Mouse (Mus musculus): ENCODE data around the gene Tbc1d16. TPM values are rescaled to one million over a fixed set of nuclear protein-coding genes. Genes with fewer than 3 reads are reported as not detected.
"Not testable (repeated sequence)": the region's sequence is repeated elsewhere in the genome, so short reads cannot be mapped to it uniquely, and the experiment has no call there.

Gene Tbc1d16
- total RNA-seq, 1 experiment from 2014 or later: 4.3 TPM

DNA sequence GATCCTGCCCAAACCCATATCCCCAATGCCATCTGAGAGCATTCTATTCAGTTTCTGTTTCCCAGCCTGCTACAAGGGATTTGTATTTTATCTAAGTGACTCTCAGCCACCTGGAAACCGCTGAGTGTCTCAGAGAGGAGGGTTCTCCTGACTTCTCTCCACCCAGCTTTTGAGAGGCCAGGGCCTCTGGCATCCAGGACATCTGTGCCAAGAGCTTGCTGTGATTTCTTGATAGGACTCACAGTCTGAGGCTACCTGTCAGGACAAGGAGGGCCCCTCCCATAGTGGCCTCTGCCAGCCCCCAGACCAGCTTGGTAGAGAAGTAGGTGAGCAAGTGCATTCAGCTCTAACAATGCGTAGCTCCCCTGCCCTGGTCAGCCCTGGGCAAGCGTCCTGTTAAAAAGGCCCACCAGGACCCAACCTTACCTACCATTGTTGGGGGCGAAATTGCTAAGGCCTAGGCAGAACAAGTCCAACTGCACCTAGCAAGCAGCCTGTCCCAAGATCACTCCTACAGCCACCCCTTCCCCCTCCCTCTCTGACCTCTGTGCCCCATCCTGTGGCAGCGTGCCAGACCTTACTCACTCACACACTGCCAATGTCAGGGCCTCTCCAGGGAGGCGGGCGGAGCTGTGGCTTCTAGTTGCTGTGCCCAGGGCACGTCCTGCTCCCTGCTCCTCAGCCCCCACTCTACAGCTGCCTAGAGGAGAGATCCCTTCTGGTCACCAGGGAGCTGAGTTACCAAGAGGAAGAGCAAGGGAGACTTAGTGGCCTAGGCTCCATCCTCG lies 100.4 kb downstream of the Tbc1d16 start:
- peak; percentile 69 for ATAC-seq (replicated peaks; ENCODE audit: low read depth, poor library complexity, severe bottlenecking)

DNA sequence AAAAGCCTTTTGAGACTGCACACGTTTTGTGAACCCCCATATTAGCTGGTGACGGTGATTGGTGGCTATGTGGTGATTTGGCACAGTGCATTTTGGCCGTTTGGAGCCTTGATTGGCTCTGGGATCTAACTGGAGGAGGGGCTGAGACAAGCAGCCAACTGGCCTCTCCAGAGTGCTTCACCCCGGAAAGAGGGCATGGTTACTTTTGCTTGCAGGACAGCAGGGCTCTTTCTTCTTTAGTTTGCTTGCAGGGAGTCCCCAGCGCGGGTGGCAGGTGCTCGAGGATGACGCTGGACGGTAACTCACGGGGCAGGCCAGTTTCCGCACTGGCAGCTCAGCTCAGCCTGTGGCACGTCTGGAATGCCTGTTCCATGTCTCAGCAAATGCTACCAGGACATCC lies 101.2 kb downstream of the Tbc1d16 start:
- no peak for ATAC-seq (replicated peaks; ENCODE audit: low read depth, poor library complexity, severe bottlenecking)

DNA sequence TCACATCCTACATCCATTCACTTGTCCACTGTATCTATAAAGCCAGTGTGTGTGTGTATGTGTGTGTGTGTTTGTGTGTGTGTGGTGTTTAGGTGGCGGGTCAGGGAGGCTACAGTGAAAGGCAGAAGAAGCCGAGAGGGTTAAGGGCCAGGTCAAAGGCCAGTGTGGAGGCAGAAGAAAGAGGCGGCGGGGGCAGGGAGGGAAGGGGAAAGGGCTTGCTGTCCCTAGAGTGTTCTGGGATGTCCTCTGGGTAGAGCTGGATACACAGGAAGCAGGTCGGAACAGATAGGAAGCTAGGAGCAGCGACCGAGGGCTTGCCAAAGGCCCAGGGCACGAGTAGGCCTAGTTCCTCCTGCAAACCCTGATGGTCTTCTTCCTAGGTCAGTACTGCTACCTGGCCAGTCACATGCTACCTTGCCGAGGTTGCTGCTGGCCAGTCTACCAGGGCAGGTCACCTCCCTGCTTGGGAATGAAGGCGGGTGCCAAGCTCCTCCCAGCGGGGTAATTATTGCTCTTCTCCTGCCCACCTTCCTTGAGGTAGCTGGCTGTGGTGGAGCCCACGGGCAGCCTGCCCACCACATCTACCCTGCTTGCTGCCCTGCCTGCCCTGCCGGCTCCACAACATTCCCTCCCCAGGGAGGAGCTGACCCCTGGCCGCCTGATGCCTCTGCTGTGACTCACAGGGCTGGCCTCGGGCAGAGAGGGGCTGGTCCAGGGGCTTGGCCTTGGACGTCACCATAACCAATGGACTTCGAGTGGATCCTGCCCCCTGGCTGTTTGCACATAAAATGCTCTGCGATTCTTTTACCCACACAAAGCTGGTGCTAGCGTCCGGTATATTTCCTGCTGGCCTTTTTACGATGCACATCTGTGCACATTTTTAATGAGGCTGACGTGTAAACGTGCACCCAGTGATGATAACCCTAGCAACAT lies 102.1 kb downstream of the Tbc1d16 start:
- peak; percentile 36 for ATAC-seq (replicated peaks; ENCODE audit: low read depth, poor library complexity, severe bottlenecking)

GRCm38 (mm10) chr11:119124536-119124935 lies 103.8 kb downstream of the Tbc1d16 start:
- ATAC-seq (replicated peaks; ENCODE audit: low read depth, poor library complexity, severe bottlenecking): no peak

- ATAC-seq (replicated peaks; ENCODE audit: low read depth, poor library complexity, severe bottlenecking): peak; percentile 31; the same call in 1 of the 2 replicates
Observed at GRCm38 (mm10) chr11:119123522-119124319, 104.6 kb downstream of the Tbc1d16 start.

DNA sequence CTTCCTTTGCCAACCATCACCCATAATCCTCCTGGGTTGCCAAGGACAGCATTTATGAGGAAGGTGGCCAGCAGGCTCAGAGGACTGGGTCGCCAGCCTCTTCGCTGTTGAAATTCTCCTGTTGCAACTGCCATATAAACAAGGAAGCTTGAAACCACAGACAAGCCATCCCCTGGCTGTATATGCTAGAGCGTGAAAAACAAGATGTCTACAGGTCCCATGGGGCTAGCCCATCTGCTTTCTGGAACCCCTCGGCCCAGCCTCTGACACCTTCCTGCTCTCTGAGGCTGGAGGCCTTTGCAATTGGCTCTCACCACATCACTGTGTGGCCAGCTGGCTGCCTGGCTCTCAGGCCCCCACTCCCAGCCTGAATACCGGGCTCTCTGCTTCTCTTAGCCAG lies 105.9 kb downstream of the Tbc1d16 start:
- ATAC-seq (replicated peaks; ENCODE audit: low read depth, poor library complexity, severe bottlenecking): peak; percentile 31

GRCm38 (mm10) chr11:119118905-119119304 lies 109.4 kb downstream of the Tbc1d16 start:
- ATAC-seq (replicated peaks; ENCODE audit: low read depth, poor library complexity, severe bottlenecking): no peak

DNA sequence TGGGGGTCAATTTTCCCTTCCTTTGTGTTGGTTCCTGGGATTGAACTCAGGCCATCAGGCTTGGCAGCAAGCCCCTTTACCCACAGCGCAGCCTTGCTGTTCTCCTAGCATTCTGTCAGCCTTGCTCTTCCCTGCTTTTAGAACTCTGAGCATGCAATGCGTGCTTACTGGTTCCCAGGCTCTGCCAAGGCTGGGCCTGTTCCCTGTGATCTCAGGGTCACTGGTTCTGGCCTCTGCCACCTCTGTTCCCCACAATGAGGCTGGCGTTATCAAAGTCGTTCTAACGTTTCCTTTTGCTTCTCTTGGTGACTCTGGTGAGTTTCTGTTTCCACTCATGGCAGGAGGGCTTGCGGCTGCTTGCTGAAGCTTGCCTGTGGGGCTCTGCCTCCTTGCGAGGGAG lies 110.4 kb downstream of the Tbc1d16 start:
- ATAC-seq (replicated peaks; ENCODE audit: low read depth, poor library complexity, severe bottlenecking): no peak; the same call in 1 of the 2 replicates

GRCm38 (mm10) chr11:119116992-119117391 lies 111.3 kb downstream of the Tbc1d16 start:
- ATAC-seq (replicated peaks; ENCODE audit: low read depth, poor library complexity, severe bottlenecking): no peak

DNA sequence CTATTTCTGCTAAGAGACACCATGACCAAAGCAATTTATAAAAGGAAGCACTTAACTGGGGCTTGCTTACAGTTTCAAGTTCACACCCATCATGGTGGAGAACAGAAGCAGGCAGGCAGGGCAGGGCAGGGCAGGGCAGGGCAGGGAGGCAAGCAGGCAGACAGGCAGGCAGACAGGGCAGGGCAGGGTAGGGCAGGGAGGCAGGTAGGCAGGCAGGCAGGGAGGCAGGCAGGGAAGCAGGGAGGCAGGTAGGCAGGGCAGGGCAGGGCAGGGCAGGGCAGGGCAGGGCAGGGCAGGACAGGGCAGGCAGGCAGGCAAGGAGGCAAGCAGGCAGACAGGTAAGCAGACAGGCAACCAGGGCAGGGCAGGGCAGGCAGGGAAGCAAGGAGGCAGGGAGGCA lies 115.6 kb downstream of the Tbc1d16 start:
- no peak for ATAC-seq (replicated peaks; ENCODE audit: low read depth, poor library complexity, severe bottlenecking)

GRCm38 (mm10) chr11:119111345-119111744 lies 117.0 kb downstream of the Tbc1d16 start:
- peak; percentile 75 for ATAC-seq (replicated peaks; ENCODE audit: low read depth, poor library complexity, severe bottlenecking)

DNA sequence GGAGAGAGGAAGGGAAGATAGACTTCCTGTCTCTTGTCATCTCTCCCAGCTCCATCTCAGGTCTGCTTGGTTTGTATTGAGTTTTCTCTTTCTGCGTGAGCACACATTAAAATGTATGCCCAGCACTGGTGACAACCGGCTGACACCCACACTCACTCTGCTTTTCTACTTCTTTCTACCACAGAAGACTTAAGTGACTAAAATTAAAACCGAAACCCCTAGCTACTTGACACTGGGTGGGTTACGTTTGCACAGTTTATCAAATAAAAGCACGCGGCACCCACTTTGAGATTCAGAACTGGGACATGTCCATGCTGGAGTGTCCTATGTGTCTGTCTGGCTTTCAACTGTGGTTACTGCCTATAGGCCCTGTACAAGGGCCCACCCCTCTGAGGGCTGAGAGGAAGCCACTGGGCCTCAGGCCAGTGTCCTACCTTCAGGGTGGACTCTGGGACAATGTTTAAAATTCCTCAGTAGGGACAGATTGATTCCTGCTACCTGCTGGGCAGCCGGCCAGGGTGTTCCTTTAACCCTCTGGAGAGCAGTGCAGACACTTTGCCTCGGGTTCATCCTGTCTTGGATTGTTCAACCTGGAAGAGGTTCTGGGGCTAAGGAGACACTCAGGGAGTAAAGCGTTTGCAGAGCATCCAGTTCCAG lies 118.8 kb downstream of the Tbc1d16 start:
- no peak for ATAC-seq (replicated peaks; ENCODE audit: low read depth, poor library complexity, severe bottlenecking)

DNA sequence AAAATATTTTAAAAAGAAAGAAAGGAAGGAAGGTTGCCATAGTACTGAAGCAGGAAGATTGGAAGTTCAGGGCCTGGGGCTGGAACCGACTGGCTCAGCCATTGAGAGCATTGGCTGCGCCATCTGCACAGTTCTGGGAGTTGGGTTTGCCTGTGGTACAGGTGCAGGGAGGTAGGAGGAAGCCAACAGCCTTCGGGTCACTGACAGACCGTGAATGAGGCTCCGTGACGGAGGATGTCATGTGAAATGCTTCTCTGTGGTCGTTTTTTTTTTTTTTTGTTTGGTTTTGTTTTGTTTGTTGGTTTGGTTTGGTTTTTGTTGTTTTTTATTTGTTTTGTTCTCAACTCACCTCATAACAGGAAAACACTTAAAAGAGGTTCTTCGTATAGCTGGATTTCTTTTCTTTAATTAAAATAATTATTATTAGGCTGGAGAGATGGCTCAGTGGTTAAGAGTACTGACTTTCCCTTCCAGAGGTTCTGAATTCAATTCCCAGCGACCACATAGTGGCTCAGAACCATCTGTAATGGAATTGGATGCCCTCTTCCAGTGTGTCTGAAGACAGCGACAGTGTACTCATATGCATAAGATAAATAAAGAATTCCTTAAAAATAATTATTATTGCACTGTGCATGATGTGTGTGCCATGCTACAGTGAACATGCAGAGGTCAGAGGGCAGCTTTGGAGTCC lies 119.6 kb downstream of the Tbc1d16 start:
- no peak for ATAC-seq (replicated peaks; ENCODE audit: low read depth, poor library complexity, severe bottlenecking)

- ATAC-seq (replicated peaks; ENCODE audit: low read depth, poor library complexity, severe bottlenecking): peak; percentile 84
Observed at GRCm38 (mm10) chr11:119106289-119106688, 122.0 kb downstream of the Tbc1d16 start.

- peak; percentile 44 for ATAC-seq (replicated peaks; ENCODE audit: low read depth, poor library complexity, severe bottlenecking)
Observed at GRCm38 (mm10) chr11:119105748-119106147, 122.6 kb downstream of the Tbc1d16 start.

DNA sequence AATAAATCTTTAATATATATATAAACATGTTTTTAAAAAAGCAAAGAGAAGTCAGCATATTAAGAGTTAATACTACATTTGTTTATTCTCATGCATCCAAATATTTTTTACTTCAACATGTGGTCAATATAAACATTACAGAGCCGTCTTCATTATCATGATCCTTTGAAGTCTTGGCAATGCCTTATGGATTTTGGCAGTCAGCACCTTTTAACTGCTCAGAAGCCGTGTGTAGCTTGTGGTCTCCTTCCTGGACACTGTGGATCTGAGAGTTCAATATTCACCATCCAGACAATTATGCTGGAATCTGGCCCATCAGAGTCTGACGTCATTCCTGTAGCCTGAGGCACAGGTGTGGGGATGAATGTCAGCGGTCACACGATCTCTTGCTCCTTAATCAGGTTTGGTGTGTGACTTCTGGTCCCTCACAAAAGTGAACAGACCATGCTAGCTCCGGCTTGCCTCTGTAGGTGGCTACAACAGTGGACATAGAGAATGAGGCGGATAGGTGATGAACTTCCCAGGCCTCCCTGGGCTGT lies 123.2 kb downstream of the Tbc1d16 start:
- ATAC-seq (replicated peaks; ENCODE audit: low read depth, poor library complexity, severe bottlenecking): no peak

DNA sequence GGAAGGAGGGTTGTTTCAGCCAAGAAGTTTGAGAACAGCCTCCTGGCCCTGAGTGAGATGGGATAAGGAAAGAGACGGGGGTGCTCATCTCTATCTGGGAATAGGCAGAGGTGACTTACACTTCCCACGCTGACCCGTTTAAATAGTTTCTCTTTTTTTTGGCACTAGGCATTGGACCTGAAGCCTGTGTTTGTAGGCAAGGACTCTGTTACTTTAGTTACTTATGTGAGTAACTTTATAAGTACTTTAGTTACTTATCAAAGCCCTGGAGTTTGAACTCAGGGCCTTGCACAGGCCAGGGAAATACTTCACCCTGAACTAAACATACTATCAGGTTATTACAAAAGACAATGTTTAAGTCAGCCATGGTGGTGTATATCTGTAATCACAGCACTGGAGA lies 124.3 kb downstream of the Tbc1d16 start:
- ATAC-seq (replicated peaks; ENCODE audit: low read depth, poor library complexity, severe bottlenecking): no peak

DNA sequence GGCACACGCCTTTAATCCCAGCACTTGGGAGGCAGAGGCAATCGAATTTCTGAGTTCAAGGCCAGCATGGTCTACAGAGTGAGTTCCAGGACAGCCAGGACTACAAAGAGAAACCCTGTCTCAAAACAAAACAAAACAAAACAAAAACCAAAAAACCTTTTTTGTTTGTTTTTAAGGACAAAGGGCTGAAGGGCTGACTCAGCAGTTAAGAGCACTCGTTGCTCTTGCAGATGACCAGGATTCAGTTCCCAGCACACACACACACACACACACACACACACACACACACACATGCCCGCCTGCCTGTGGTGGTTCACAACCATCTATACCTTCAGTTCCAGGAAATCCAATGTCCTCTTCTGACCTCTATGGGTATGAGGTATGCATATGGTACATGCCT lies 127.9 kb downstream of the Tbc1d16 start:
- not testable (repeated sequence) for ATAC-seq (replicated peaks; ENCODE audit: low read depth, poor library complexity, severe bottlenecking)

GRCm38 (mm10) chr11:119098202-119098601 lies 130.1 kb downstream of the Tbc1d16 start:
- no peak for ATAC-seq (replicated peaks; ENCODE audit: low read depth, poor library complexity, severe bottlenecking)
